Mouse (Mus musculus) megakaryocyte, embryonic 14.5 days (primary cell): ENCODE measurements around the gene Adcy6.

ENCODE experiments used
- FLI1 ChIP-seq: IDR thresholded peaks from 2 replicates; pipeline ENCODE4 v1.6.1; 2012; ENCODE audit warnings: low read length, inconsistent platforms, mixed read lengths
- GATA1 ChIP-seq: IDR thresholded peaks from 3 replicates; pipeline ENCODE4 v1.6.1; 2012; ENCODE audit warnings: mixed read lengths, low read length, inconsistent platforms, borderline replicate concordance

DNA sequence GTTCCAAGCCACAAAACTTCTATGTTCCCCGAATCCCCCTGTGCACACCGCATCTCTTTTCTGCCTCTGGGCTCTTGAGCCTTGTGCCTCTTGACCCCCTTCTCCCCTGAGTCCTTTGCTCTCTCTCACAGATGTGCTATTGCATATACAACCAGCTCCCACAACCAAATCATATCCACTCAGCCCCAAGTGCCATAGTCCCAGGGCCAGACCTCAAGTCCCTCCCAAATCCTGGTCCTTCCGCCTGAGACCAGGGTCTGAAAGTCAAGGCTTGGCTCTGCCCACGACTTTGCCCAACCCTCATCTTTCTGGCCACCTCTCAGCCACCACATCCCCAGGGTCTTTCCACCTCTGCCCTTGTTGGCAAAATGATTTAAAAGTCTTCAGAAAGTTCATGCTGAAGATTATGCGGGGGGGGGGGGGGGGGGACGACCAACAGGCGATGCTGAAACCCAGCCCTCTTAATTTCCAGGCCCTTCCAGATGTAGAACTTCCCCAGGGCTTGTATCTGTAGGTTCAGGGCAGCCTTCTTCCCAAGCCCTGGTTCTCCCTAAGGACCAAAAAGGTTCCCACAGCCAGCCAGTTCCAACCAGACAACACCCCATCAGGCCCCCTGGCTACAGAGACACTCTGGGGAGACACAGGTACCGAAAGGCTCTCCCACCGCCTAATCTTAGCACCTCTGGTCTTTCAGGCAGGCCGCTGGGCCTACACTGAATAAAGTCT is 1.7 kb downstream of the Adcy6 start:
- TF ChIP-seq GATA1 (no peak), FLI1 (no peak)
